Mouse (Mus musculus): Measurements from ENCODE around the gene Noxa1. TPM values are rescaled to one million over a fixed set of nuclear protein-coding genes. Genes with fewer than 3 reads are reported as not detected.
A peak's percentile ranks its signal among the peaks of the same experiment; 100 is the strongest.

Gene Noxa1
- polyA plus RNA-seq, 1 experiment from 2014 or later = 4.4 TPM

DNA sequence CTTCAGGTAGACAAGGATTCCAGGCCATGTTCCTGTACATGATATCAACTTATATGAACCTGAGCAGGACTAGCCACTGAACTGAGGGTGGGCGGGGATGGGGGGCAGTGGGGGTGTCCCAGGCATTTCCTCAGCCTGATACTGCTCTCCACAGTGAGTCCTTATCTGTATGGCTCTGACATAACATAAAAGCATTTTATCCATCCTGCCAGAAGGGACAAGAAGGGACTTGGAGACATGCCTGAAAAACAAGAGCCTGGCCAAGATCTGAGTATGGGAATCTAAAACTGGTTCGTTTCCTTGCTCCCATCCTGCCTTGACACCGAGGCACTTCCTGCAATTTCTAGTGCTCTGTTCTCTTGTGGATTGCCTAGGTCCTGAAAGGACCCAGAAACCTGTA lies 11.1 kb upstream of the Noxa1 start:
- Histone ChIP-seq H3K9ac (ENCODE audit: low read length) (no peak overlapping the region), H3K27me3 (ENCODE audit: control insufficient read depth, insufficient read depth, low read length) (no peaks in the 10 kb centered on the region), H3K4me3 (ENCODE audit: low read depth, low read length) (no peak overlapping the region), H3K36me3 (ENCODE audit: control insufficient read depth, insufficient read depth, low read length) (no peaks in the 10 kb centered on the region), H3K4me1 (replicated peaks; ENCODE audit: control insufficient read depth, insufficient read depth) (no peaks in the 10 kb centered on the region; the same call in 1 of the 2 replicates), H3K9me3 (ENCODE audit: control insufficient read depth, low read length) (no peaks in the 10 kb centered on the region), H3K27ac (replicated peaks) (no peak overlapping the region; the same call in 1 of the 2 replicates), H3K4me2 (replicated peaks; ENCODE audit: low read depth) (no peak overlapping the region)
- WGBS = 47% methylated on average over 3 of the region's 3 CpGs
- no peak for TF ChIP-seq EP300 (optimal IDR thresholded peaks at IDR 0.05)
- no peak for TF ChIP-seq CTCF (IDR thresholded peaks at IDR 0.05; ENCODE audit: low read depth)
- ATAC-seq (ENCODE audit: low FRiP score, low TSS enrichment) (no peak), DNase-seq (ENCODE audit: low spot score) (no peak)

DNA sequence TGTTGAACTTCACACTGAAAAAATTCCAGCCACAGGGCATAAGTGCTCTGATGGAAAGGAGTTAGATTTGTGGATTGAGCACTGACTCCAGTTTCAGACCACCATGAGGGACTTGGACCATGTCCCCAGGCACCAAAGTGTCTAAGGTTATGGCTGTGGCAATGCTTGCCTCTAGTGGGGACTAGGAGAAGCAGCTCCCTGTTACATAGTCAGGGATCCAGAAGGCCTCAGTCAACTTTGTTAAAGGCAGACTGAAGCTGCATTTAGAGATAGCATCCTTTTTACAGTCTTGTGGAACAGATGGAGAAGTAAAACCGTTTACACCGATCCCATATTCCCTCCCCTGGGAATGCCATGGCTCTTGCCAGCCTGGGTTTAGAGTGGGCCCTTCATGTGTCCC lies 9.2 kb upstream of the Noxa1 start:
- H3K36me3 ChIP-seq (ENCODE audit: control insufficient read depth, insufficient read depth, low read length) = no peaks in the 10 kb centered on the region
- no peak overlapping the region for H3K27ac ChIP-seq (replicated peaks)
- TF ChIP-seq EP300 (optimal IDR thresholded peaks at IDR 0.05) (no peak), CTCF (IDR thresholded peaks at IDR 0.05; ENCODE audit: low read depth) (no peak)
- no peak overlapping the region for H3K4me3 ChIP-seq (ENCODE audit: low read depth, low read length)
- WGBS = 87% methylated on average over 2 of the region's 2 CpGs
- H3K27me3 ChIP-seq (ENCODE audit: control insufficient read depth, insufficient read depth, low read length) = no peaks in the 10 kb centered on the region
- no peaks in the 10 kb centered on the region; the same call in 1 of the 2 replicates for H3K4me1 ChIP-seq (replicated peaks; ENCODE audit: control insufficient read depth, insufficient read depth)
- DNase-seq (ENCODE audit: low spot score) (no peak), ATAC-seq (ENCODE audit: low FRiP score, low TSS enrichment) (no peak)
- H3K9me3 ChIP-seq (ENCODE audit: control insufficient read depth, low read length) = no peaks in the 10 kb centered on the region
- no peak overlapping the region for H3K9ac ChIP-seq (ENCODE audit: low read length)
- H3K4me2 ChIP-seq (replicated peaks; ENCODE audit: low read depth) = no peak overlapping the region

DNA sequence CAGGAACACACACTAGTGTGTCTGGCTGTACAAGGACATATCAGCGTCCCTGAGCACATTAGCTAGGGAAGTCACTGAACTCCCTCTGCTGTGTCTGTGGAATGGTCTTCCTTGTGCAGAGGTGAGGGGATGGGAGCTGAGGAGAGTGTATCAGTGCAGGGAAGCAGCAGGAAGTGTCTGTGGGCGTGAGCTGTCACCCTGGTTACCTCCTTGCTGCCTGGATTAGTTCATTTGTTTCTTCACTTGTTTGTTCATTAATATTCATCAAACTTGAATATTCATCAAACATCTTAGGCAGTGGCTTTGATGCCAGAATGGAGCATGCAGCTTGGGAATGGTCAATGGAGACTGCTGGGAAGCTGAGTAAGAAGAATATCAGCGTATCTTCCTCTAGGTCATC lies 4.8 kb upstream of the Noxa1 start:
- no peak for ATAC-seq (ENCODE audit: low FRiP score, low TSS enrichment)
- H3K27ac ChIP-seq (replicated peaks) = no peak overlapping the region
- H3K4me1 ChIP-seq (replicated peaks; ENCODE audit: control insufficient read depth, insufficient read depth) = no peaks in the 10 kb centered on the region
- no peak for TF ChIP-seq CTCF (IDR thresholded peaks at IDR 0.05; ENCODE audit: low read depth)
- TF ChIP-seq EP300 (optimal IDR thresholded peaks at IDR 0.05) = no peak
- H3K9ac ChIP-seq (ENCODE audit: low read length) = no peak overlapping the region
- no peaks in the 10 kb centered on the region for H3K36me3 ChIP-seq (ENCODE audit: control insufficient read depth, insufficient read depth, low read length)
- DNase-seq (ENCODE audit: low spot score) = no peak
- H3K9me3 ChIP-seq (ENCODE audit: control insufficient read depth, low read length) = no peaks in the 10 kb centered on the region
- H3K27me3 ChIP-seq (ENCODE audit: control insufficient read depth, insufficient read depth, low read length) = no peaks in the 10 kb centered on the region
- H3K4me2 ChIP-seq (replicated peaks; ENCODE audit: low read depth) = no peak overlapping the region
- WGBS = 81% methylated on average over 3 of the region's 3 CpGs
- H3K4me3 ChIP-seq (ENCODE audit: low read depth, low read length) = no peak overlapping the region

DNA sequence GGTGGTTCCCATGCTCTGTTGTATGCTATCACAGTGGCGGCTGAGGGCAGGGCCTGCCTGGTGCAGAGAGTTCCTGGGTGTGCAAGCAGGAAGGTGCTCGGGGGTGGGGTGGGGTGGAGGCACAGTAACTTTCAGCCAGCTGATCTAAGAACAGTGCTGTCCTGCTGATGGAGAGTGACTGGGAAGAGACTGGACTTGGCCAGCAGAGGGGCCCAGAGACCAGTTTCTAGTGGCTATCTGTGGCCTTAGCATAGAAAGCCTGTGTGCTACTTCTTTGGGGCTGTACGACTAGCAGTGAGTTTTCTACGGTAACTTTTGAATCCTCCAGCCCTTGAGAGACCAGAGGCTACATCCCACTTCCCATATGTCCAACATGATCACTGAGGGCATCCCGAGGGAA lies 4.0 kb upstream of the Noxa1 start:
- ATAC-seq (ENCODE audit: low FRiP score, low TSS enrichment) = peak; percentile 74

DNA sequence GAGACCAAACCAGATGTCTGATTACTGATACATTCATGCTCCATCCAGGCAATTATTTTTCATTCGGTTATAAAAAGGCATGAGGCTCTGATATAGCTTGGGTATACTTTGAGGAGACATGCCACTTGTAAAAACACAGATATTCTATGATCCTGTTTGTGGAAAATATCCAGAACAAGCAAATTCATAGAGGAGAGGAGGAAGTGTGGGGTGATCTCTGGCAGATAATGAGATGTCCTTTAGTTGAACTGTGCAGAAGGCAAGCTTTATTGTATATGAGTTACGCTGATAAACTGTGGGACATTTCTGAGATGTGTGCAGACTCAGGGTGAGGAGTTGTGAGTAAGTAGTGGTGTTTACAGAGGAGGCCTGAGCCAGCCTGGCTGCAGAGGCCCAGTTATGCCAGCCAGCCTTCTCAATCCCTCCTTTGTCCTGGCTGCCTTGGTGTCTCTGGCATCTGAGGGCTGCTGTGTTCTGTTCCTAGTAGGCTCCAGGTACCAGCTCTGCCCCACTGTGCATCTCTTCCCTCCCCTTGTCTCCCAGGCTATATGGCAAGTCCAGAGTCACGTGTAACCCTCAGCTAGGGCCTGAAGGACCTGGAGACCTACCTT lies 3.2 kb upstream of the Noxa1 start:
- TF ChIP-seq EP300 (optimal IDR thresholded peaks at IDR 0.05) = no peak
- TF ChIP-seq CTCF (IDR thresholded peaks at IDR 0.05; ENCODE audit: low read depth) = no peak
- no peak overlapping the region for H3K4me3 ChIP-seq (ENCODE audit: low read depth, low read length)
- DNase-seq (ENCODE audit: low spot score) (no peak), ATAC-seq (ENCODE audit: low FRiP score, low TSS enrichment) (peak; percentile 33; the same call in 1 of the 2 replicates)
- no peak overlapping the region for H3K4me2 ChIP-seq (replicated peaks; ENCODE audit: low read depth)
- H3K36me3 ChIP-seq (ENCODE audit: control insufficient read depth, insufficient read depth, low read length) = no peaks in the 10 kb centered on the region
- H3K27me3 ChIP-seq (ENCODE audit: control insufficient read depth, insufficient read depth, low read length) = no peaks in the 10 kb centered on the region
- peak overlapping the region; percentile 70 for H3K27ac ChIP-seq (replicated peaks)
- no peaks in the 10 kb centered on the region for H3K4me1 ChIP-seq (replicated peaks; ENCODE audit: control insufficient read depth, insufficient read depth)
- WGBS = 60% methylated on average over 3 of the region's 3 CpGs
- H3K9me3 ChIP-seq (ENCODE audit: control insufficient read depth, low read length) = no peaks in the 10 kb centered on the region
- H3K9ac ChIP-seq (ENCODE audit: low read length) = no peak overlapping the region

More for the DNA sequence above, 4.0 kb upstream of the Noxa1 start:
- TF ChIP-seq CTCF (IDR thresholded peaks at IDR 0.05; ENCODE audit: low read depth) = peak; percentile 74
- no peak for TF ChIP-seq EP300 (optimal IDR thresholded peaks at IDR 0.05)
- H3K4me2 ChIP-seq (replicated peaks; ENCODE audit: low read depth) = no peak overlapping the region
- no peak overlapping the region for H3K9ac ChIP-seq (ENCODE audit: low read length)
- no peaks in the 10 kb centered on the region for H3K9me3 ChIP-seq (ENCODE audit: control insufficient read depth, low read length)
- H3K4me3 ChIP-seq (ENCODE audit: low read depth, low read length) = no peak overlapping the region
- H3K36me3 ChIP-seq (ENCODE audit: control insufficient read depth, insufficient read depth, low read length) = no peaks in the 10 kb centered on the region
- H3K27ac ChIP-seq (replicated peaks) = peak overlapping the region; percentile 70
- no peaks in the 10 kb centered on the region for H3K4me1 ChIP-seq (replicated peaks; ENCODE audit: control insufficient read depth, insufficient read depth)
- no peaks in the 10 kb centered on the region for H3K27me3 ChIP-seq (ENCODE audit: control insufficient read depth, insufficient read depth, low read length)
- peak; percentile 78 for DNase-seq (ENCODE audit: low spot score)
- 40% methylated on average over 5 of the region's 5 CpGs for WGBS

DNA sequence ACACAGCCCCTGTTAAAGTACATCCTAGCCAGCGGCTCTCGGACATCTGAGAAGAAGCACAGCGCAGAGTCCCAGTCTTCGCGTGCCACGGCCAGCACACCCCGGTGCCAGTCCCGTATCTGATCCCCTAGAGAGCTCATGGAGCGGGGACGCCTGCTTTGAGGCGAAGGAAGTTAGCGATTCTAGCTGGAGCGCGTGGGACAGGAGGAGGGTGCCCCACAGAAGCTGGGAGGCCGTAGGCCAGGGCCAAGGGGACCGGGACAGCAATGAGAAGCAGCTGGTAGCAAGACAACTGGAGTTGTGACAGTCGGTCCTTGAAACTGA lies 202 bp downstream of the Noxa1 start:
- Histone ChIP-seq H3K4me1 (replicated peaks; ENCODE audit: control insufficient read depth, insufficient read depth) (no peaks in the 10 kb centered on the region), H3K9ac (ENCODE audit: low read length) (peak overlapping the region; percentile 23; the same call in 1 of the 2 replicates), H3K36me3 (ENCODE audit: control insufficient read depth, insufficient read depth, low read length) (no peaks in the 10 kb centered on the region), H3K4me3 (ENCODE audit: low read depth, low read length) (peak overlapping the region; percentile 2; the same call in 1 of the 2 replicates), H3K27ac (replicated peaks) (0 out of 2 replicates have a peak overlapping the region, but pooled peaks have one; percentile 25), H3K4me2 (replicated peaks; ENCODE audit: low read depth) (peak overlapping the region; percentile 46), H3K27me3 (ENCODE audit: control insufficient read depth, insufficient read depth, low read length) (no peaks in the 10 kb centered on the region), H3K9me3 (ENCODE audit: control insufficient read depth, low read length) (no peaks in the 10 kb centered on the region)
- no peak for DNase-seq (ENCODE audit: low spot score)
- TF ChIP-seq EP300 (optimal IDR thresholded peaks at IDR 0.05) (no peak), CTCF (IDR thresholded peaks at IDR 0.05; ENCODE audit: low read depth) (no peak)
- ATAC-seq (ENCODE audit: low FRiP score, low TSS enrichment) = no peak; the same call in 1 of the 2 replicates
- 33% methylated on average over 17 of the region's 17 CpGs for WGBS

Measured in stomach, postnatal 0 days (tissue).